Mouse (Mus musculus): ENCODE measurements at regions not wholly inside any gene's neighbourhood (a gene's known extent, or its start where the extent isn't known, plus 50 kb on each side); places are given as distances from the start of the nearest gene placed in this dataset.

- 77% methylated on average over 6 of the region's 6 CpGs for WGBS
Observed at GRCm38 (mm10) chr1:35839446-35839845, 228.8 kb upstream of the Hs6st1 start.

GRCm38 (mm10) chr1:35841626-35842025, 226.6 kb upstream of the Hs6st1 start:
- H3K27me3 ChIP-seq (ENCODE audit: insufficient read depth, low read length): no peaks in the 10 kb centered on the region
- no peak overlapping the region for H3K27ac ChIP-seq (ENCODE audit: low read depth, low read length)
- H3K4me3 ChIP-seq (ENCODE audit: low read depth, low read length): no peak overlapping the region
- no peak for ATAC-seq
- no peaks in the 10 kb centered on the region for H3K36me3 ChIP-seq (ENCODE audit: insufficient read depth)
- WGBS: 87% methylated on average over 2 of the region's 2 CpGs
- no peak overlapping the region for H3K9ac ChIP-seq
- 0 out of 2 replicates have a peak, but pooled peaks cover 5% of the 10 kb centered on the region for H3K9me3 ChIP-seq (ENCODE audit: low read length)
- DNase-seq: no peak
- no peak overlapping the region for H3K4me2 ChIP-seq (ENCODE audit: low read depth)
- TF ChIP-seq CTCF (IDR thresholded peaks at IDR 0.05; ENCODE audit: low read depth): no peak
- no peaks in the 10 kb centered on the region for H3K4me1 ChIP-seq (ENCODE audit: insufficient read depth)

More at GRCm38 (mm10) chr1:35839446-35839845, 228.8 kb upstream of the Hs6st1 start:
- no peak for DNase-seq
- peak; percentile 30 for TF ChIP-seq CTCF (IDR thresholded peaks at IDR 0.05; ENCODE audit: low read depth)
- no peak overlapping the region for H3K4me3 ChIP-seq (ENCODE audit: low read depth, low read length)
- no peaks in the 10 kb centered on the region for H3K27me3 ChIP-seq (ENCODE audit: insufficient read depth, low read length)
- H3K4me2 ChIP-seq (ENCODE audit: low read depth): no peak overlapping the region
- no peaks in the 10 kb centered on the region for H3K36me3 ChIP-seq (ENCODE audit: insufficient read depth)
- no peaks in the 10 kb centered on the region for H3K4me1 ChIP-seq (ENCODE audit: insufficient read depth)
- ATAC-seq: no peak
- no peak overlapping the region for H3K9ac ChIP-seq
- 0 out of 2 replicates have a peak, but pooled peaks cover 5% of the 10 kb centered on the region for H3K9me3 ChIP-seq (ENCODE audit: low read length)
- H3K27ac ChIP-seq (ENCODE audit: low read depth, low read length): no peak overlapping the region

DNA sequence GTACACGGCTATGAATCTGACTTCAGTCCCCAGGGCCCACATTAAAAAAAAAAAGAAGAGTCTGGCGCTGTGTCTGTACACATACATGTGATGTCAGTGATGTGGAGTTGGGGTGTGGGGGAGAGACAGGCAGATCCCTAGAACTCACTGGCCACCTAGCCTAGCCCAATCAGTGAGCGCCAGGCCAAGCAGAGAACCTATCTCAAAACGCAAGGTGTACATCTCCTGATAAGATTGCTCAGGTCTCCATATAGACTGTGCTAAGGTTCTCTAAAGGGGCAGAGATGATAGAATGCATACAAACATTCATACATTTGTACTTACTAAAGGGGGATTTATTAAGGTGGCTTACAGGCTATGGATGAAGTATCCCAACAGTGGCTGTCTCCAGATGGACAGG, 225.5 kb upstream of the Hs6st1 start:
- no peak for ATAC-seq
- Histone ChIP-seq H3K27me3 (ENCODE audit: insufficient read depth, low read length) (no peaks in the 10 kb centered on the region), H3K4me3 (ENCODE audit: low read depth, low read length) (no peak overlapping the region), H3K4me1 (ENCODE audit: insufficient read depth) (no peaks in the 10 kb centered on the region), H3K27ac (ENCODE audit: low read depth, low read length) (no peak overlapping the region), H3K36me3 (ENCODE audit: insufficient read depth) (no peaks in the 10 kb centered on the region), H3K9me3 (ENCODE audit: low read length) (0 out of 2 replicates have a peak, but pooled peaks cover 5% of the 10 kb centered on the region), H3K9ac (no peak overlapping the region), H3K4me2 (ENCODE audit: low read depth) (no peak overlapping the region)
- DNase-seq: no peak
- 97% methylated on average over 4 of the region's 4 CpGs for WGBS
- TF ChIP-seq CTCF (IDR thresholded peaks at IDR 0.05; ENCODE audit: low read depth): no peak

- 85% methylated on average over 3 of the region's 3 CpGs for WGBS
- no peaks in the 10 kb centered on the region for H3K27me3 ChIP-seq (ENCODE audit: insufficient read depth, low read length)
- ATAC-seq: no peak
- DNase-seq: no peak
- no peak overlapping the region for H3K4me2 ChIP-seq (ENCODE audit: low read depth)
- no peak overlapping the region for H3K9ac ChIP-seq
- TF ChIP-seq CTCF (IDR thresholded peaks at IDR 0.05; ENCODE audit: low read depth): no peak
- H3K4me3 ChIP-seq (ENCODE audit: low read depth, low read length): no peak overlapping the region
- H3K9me3 ChIP-seq (ENCODE audit: low read length): 0 out of 2 replicates have a peak, but pooled peaks cover 5% of the 10 kb centered on the region
- H3K4me1 ChIP-seq (ENCODE audit: insufficient read depth): no peaks in the 10 kb centered on the region
- H3K36me3 ChIP-seq (ENCODE audit: insufficient read depth): no peaks in the 10 kb centered on the region
- no peak overlapping the region for H3K27ac ChIP-seq (ENCODE audit: low read depth, low read length)
Observed at GRCm38 (mm10) chr1:35843566-35843965, 224.6 kb upstream of the Hs6st1 start.

GRCm38 (mm10) chr1:35846224-35846936, 221.8 kb upstream of the Hs6st1 start:
- Histone ChIP-seq H3K9ac (no peak overlapping the region), H3K4me3 (ENCODE audit: low read depth, low read length) (no peak overlapping the region), H3K4me1 (ENCODE audit: insufficient read depth) (peaks cover 7% of the 10 kb centered on the region; the same call in 1 of the 2 replicates), H3K9me3 (ENCODE audit: low read length) (no peaks in the 10 kb centered on the region), H3K36me3 (ENCODE audit: insufficient read depth) (no peaks in the 10 kb centered on the region), H3K27me3 (ENCODE audit: insufficient read depth, low read length) (no peaks in the 10 kb centered on the region), H3K4me2 (ENCODE audit: low read depth) (no peak overlapping the region), H3K27ac (ENCODE audit: low read depth, low read length) (no peak overlapping the region)
- peak; percentile 37 for TF ChIP-seq CTCF (IDR thresholded peaks at IDR 0.05; ENCODE audit: low read depth)
- WGBS: 69% methylated on average over 11 of the region's 11 CpGs
- ATAC-seq: no peak
- no peak for DNase-seq

DNA sequence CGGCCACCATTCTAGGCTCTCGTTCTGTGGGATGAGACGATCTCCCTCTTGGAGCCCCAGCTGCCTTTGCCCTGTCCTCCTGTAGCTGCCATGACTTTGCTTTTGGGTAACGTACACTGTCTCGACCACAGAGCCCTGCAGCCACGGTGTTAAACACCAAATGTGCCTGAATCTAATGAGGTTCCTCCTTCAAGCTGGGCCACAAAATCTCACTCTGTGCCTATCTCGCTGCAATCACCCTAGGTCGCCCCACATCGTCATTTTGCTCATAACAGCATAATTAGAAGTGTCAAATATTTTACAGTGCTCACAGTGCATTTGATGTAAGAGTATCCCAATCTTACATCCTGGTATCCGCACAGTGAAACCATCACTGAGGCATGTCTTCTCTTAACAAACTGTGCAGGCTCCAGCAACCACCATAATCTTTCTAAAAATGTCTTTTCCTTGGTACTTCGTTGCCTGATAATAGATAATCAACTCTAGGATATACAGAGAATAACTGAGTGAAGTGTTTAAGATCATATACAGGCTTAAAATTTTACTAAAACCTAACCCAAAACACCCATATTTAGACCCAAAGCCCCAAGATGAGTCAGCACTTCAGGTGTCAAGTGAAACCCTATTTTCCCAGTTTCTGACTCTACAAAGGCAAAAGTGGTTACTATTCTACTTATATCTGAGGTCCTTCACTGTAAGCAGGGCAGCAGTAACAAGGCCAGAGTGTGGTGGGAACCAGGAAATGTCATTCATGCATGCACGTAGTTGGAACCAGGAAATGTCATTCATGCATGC, 219.8 kb upstream of the Hs6st1 start:
- Histone ChIP-seq H3K4me1 (ENCODE audit: insufficient read depth) (peaks cover 7% of the 10 kb centered on the region; the same call in 1 of the 2 replicates), H3K4me3 (ENCODE audit: low read depth, low read length) (no peak overlapping the region), H3K27ac (ENCODE audit: low read depth, low read length) (no peak overlapping the region), H3K9me3 (ENCODE audit: low read length) (no peaks in the 10 kb centered on the region), H3K27me3 (ENCODE audit: insufficient read depth, low read length) (no peaks in the 10 kb centered on the region), H3K9ac (no peak overlapping the region), H3K36me3 (ENCODE audit: insufficient read depth) (no peaks in the 10 kb centered on the region), H3K4me2 (ENCODE audit: low read depth) (no peak overlapping the region)
- WGBS: 83% methylated on average over 12 of the region's 12 CpGs
- ATAC-seq (no peak), DNase-seq (no peak)
- no peak for TF ChIP-seq CTCF (IDR thresholded peaks at IDR 0.05; ENCODE audit: low read depth)
